Mouse (Mus musculus): ENCODE data around the gene Fam241b. TPM values are rescaled to one million over a fixed set of nuclear protein-coding genes. Genes with fewer than 3 reads are reported as not detected.
A peak's percentile ranks its signal among the peaks of the same experiment; 100 is the strongest.

Fam241b gene
- total RNA-seq (2015) (not detected in 2 replicates), total RNA-seq (2017) (not detected in 2 replicates)

DNA sequence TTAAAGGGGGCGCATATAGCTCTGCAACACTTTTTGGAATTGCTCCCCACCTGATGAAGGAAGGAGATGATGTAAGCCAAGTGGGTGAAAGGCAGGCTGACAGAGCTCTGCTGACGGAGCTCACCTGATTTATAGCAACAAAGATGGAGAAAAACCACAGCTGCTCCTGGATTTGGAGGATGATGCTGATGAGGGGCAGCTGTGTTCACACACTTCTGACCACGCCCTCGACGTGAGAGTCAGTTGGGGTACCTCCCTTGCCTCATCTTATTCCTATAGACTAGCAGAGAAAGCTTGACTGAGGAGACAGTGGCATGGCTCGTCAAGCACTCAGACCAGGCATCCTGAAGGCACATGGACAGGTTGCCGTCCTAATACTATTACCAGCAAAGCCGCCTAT is at the start of gene Fam241b:
Gene Fam241b, minus strand, starts transcription at position 101 of the 400 bp plus-strand sequence.
- ATAC-seq (ENCODE audit: poor library complexity, severe bottlenecking), result no peak

GRCm38 (mm10) chr10:62192701-62193157 is 49.0 kb upstream of the Fam241b start:
- ATAC-seq (ENCODE audit: poor library complexity, severe bottlenecking), result no peak

- no peak for ATAC-seq (ENCODE audit: poor library complexity, severe bottlenecking)
Measured at GRCm38 (mm10) chr10:62190821-62191220, 47.1 kb upstream of the Fam241b start.

GRCm38 (mm10) chr10:62189910-62190309 is 46.2 kb upstream of the Fam241b start:
- ATAC-seq (ENCODE audit: poor library complexity, severe bottlenecking), result peak; percentile 80

DNA sequence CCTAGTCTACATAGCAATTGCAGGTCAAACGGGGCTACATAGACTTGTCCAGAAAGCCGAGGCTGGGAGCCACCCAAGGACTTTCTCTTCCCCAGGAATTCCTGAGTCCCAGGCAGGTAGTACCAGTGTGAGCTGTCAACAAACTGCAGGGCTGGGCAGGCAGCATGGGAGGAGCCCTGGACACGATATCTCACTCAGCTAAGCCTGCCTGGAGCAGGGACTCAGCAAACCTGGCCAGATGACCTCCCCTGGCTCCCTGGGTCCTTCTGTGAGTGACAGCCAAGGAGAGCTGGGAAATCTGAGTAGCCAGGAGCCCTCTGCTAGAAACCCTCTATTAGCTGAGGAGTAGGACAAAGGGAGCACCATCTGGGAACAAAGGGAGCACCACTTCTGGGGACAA is 45.6 kb upstream of the Fam241b start:
- ATAC-seq (ENCODE audit: poor library complexity, severe bottlenecking), result no peak

DNA sequence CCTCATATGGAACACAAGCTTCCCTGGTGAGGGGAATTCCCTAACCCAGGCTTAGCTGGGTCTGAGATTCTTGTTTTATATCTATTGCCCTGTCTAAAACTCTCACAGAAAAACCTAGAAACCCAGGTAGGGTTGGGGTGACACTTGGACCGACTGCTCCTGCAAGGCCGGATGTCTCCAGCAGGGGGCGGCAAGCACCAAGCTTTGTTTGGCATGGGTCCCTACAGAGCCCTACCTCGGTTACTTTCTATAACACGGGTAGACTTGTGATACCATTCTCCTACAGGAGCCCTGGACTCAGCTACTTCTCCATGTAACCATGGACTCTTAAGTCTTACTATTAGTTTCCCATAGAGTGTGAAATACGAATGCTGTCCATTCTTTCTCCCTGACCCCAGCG is 43.2 kb upstream of the Fam241b start:
- ATAC-seq (ENCODE audit: poor library complexity, severe bottlenecking), result peak; percentile 61

- ATAC-seq (ENCODE audit: poor library complexity, severe bottlenecking), result peak; percentile 97
Measured at GRCm38 (mm10) chr10:62183053-62183452, 39.3 kb upstream of the Fam241b start.

DNA sequence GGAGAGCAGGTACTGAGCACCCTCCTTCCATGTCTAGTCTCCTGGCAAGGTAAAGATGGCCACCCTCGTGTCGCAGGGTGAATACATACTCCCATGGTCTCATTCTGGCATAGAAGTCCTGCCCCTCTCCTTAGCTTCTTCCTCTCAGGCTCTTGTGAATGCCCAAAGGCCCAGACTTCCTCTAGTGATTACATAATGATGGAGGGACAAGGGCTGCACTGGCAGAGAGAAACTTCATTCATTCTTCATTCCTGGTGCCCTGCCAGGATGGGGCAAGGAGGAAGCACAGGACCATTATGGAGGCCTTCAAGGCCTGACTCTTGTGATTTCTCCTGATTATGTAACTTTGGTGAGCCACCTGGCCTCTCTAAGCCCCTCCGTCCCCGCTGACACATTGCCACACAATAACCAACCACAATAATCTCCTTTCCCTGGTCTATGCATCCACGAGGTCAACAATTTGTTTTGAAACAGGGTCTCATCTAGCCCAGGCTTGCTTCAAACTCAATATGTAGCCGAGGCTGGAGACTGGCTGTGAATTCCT is 38.8 kb upstream of the Fam241b start:
- ATAC-seq (ENCODE audit: poor library complexity, severe bottlenecking), result 0 out of 2 replicates have a peak, but pooled peaks have one; percentile 2

GRCm38 (mm10) chr10:62181701-62182100 is 38.0 kb upstream of the Fam241b start:
- no peak for ATAC-seq (ENCODE audit: poor library complexity, severe bottlenecking)

- no peak for ATAC-seq (ENCODE audit: poor library complexity, severe bottlenecking)
Measured at GRCm38 (mm10) chr10:62179944-62180343, 36.2 kb upstream of the Fam241b start.

GRCm38 (mm10) chr10:62174533-62175313 is 31.0 kb upstream of the Fam241b start:
- ATAC-seq (ENCODE audit: poor library complexity, severe bottlenecking), result no peak

GRCm38 (mm10) chr10:62173941-62174448 is 30.3 kb upstream of the Fam241b start:
- ATAC-seq (ENCODE audit: poor library complexity, severe bottlenecking), result no peak

DNA sequence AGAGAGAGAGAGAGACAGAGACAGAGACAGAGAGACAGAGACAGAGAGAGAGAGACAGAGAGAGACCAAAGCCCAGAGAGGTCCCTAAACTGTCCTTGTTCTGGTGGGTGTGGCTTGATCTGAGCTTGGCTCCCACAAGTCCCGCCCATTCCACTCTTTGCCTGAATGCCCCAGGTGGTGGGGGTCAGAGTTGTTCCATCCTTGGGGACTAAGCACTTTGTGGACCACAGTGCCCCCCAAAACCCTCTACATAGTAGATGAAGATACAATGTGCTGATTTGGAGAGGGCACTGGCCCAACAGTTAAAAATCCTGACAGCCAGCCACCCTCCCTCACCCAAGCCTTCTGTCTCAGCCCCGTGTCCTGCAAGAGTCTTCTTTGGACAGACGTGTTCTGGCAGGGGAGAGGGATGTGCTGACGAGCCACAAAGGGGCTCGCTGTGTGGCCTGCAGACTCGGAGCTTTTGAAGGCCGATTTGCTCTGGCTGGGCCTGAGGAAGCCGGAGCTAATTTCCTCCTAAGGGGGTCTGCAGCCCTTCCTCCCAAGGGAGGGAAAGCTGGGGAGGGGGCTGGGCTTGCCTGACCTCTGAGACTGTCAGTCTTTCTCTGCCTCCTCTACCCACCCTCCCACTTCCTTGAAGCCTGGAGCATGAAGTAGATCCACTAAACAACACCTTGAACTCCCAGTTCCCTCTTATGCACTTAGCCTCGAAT is 29.3 kb upstream of the Fam241b start:
- ATAC-seq (ENCODE audit: poor library complexity, severe bottlenecking), result no peak

GRCm38 (mm10) chr10:62162410-62162809 is 18.7 kb upstream of the Fam241b start:
- no peak for ATAC-seq (ENCODE audit: poor library complexity, severe bottlenecking)

DNA sequence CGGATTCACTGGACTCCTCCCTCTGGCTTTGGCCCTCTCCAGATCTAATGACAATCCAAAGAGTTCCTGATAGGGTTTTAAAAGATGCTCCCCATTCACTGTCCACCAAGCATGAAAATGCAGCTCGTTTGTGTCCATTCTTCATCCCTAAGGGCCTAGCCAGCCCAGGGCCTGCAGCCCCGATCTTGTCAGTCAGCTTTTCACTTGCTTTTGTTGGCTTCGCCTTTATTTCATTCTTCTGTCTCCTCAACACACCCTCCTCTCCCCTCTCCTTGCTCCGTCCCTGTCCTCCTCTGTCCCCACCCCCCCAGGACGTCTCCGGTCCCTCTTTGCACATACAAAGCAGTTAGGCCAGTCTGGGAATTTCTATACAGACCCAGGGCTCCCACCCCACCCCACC is 6.2 kb upstream of the Fam241b start:
- no peak for ATAC-seq (ENCODE audit: poor library complexity, severe bottlenecking)

DNA sequence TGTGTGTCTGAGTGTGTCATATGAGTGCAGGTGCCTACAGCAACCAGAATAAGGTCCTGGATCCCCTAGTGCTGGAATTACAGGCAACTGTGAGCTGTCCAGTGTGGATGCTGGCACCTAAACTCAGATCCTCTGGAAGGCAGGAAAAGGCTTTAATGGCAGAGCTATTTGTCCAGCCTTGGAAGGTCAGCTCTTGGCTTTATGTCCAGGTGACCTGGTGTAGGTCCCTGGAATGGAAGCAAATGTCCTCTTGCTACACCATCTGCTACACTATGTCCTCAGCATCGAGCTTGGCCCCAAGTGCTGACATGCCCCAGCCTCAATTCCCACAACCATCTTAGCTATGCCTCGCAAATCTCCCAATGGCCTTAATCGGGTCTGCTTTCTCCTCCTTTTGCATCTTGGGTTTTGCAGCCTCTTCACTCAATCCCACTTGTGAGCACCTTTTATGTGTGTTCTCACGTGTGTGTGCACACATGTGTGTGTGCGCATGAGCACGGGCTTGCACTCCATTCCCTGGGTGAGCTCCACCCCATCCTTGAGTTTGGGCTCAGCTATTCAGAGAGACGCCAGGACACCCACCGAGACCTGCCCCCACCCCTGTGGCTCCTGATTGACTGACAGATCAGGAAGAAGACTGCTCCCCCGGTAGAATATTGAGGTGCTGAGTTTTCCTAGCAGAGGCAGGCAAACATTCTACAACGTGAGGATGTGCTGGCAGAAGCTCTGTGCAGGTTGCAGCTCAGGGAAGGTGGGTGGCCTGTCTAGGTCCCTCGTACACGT is 3.9 kb upstream of the Fam241b start:
- no peak for ATAC-seq (ENCODE audit: poor library complexity, severe bottlenecking)

- ATAC-seq (ENCODE audit: poor library complexity, severe bottlenecking), result no peak
Measured at GRCm38 (mm10) chr10:62145957-62146356, 2.2 kb upstream of the Fam241b start.

DNA sequence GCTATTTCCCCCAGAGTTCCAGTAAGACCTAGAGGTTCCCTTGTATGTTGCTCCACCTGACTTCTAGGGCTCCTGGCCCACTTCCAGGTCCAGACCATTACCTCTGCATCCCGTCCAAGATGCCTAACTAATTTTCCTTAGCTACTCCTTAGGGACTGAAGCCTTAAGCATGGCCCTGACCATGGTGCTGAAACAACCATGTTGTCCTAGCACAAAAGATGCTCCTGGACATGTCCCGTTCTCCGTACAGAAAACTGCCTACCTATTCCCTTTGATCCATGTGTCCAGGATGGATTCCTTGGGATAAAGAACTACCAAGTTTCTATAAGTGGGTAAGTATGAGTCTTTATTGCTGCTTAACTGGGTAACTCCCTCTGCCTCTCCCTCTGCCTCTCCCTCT is 5.7 kb downstream of the Fam241b start:
- no peak for ATAC-seq (ENCODE audit: poor library complexity, severe bottlenecking)

- ATAC-seq (ENCODE audit: poor library complexity, severe bottlenecking), result no peak
Measured at GRCm38 (mm10) chr10:62137150-62137549, 6.6 kb downstream of the Fam241b start.

DNA sequence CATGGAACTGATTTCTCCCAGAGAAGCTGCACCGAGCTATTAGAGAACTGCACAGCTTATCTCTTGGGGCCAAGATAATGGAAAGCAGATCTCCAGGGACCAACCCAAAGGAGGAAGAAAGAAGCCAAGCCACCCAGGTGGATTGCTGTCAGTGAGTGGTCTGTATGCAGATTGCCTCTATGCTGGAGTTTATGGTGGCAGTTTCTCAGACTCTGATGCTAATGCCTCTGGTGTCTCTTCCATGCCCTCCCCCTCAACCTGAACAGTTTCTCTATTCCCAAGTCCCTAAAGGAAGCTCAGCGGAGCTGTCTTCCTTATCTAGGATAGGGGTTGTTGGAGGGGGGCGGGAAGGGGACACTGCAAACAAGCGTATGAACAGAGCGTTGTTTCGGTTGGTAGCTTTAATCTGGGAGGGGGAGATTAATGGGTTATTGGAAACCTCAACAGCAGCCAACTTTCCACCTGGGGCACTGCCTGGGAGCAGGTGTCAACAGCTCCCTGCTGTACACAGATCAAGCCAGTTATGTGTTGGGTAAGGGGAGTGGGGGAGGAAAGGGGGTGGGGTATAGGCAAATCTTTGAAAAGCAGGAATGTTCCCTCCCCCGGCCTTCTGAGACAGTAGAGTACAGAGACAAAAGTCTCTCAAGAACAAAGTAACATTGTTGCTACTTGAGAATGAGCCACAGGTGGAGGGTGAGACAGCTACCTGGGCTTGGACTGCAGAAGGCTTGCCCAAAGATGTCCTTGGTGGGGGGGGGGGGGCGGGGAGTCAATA is 7.8 kb downstream of the Fam241b start:
- no peak for ATAC-seq (ENCODE audit: poor library complexity, severe bottlenecking)
